Mouse (Mus musculus): ENCODE results near the gene Mrps23.
A peak's percentile ranks its signal among the peaks of the same experiment; 100 is the strongest.

DNA sequence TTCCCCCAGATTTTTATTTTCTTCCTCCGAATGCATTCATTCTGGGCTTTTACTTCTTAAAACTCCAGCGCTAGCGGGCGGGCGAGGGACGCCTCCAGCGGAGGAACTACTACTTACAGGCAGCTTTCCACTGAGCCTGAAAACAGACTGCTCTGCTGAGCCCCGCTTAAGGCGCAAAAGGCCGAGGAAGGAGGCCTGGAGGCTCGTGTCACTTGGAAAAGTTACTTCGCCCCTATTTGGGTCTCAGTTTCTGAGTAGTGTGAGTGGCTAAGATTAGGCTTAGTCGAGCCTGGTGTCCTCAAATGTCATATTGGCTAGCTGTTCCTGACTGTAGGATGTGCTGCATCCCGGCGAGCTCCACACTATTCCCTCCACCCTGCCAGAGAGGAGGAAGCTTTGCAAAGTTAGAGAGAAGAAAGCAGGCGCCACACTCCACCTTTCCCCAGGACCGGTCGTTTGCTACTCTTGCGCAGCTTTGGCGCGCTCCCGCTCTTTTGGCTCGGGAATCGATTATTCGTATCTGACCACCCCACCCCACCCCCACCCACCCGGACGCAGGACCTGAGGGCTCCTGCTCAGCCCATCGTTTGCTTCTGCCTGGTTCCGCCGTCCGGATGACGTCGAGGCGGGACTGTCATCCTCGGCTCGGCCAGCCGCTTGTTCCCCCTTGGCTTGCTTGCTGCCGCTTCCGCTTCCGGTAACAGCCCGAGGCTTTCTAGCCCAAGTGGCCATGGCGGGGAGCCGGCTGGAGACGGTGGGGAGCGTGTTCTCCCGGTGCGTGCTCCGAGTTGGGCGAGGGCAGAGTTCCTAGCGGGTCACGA, at the start of gene Mrps23:
- TF ChIP-seq POLR2A (IDR thresholded peaks at IDR 0.05; ENCODE audit: borderline replicate concordance, extremely low read depth, insufficient read depth, insufficient read length, poor library complexity, severe bottlenecking): peak; percentile 52; the same call in 1 of the 2 replicates
- TF ChIP-seq CTCF (IDR thresholded peaks at IDR 0.05; ENCODE audit: borderline replicate concordance, extremely low read depth, insufficient read depth, insufficient read length): peak; percentile 59

Measured in brain, embryonic 14.5 days (tissue).